Mouse (Mus musculus): ENCODE results near the gene Spocd1.

Gene Spocd1

GRCm38 (mm10) chr4:130005593-130005992 lies 76.5 kb downstream of the Spocd1 start:
- no peak for DNase-seq (ENCODE audit: low read depth, low spot score)

- no peak for DNase-seq (ENCODE audit: low read depth, low spot score)
Measured at GRCm38 (mm10) chr4:130006533-130006932, 77.5 kb downstream of the Spocd1 start.
